Mouse (Mus musculus): ENCODE measurements around the gene Ahsa1.

- no peak for TF ChIP-seq CTCF (IDR thresholded peaks at IDR 0.05; ENCODE audit: borderline replicate concordance, control insufficient read depth, extremely low read depth, insufficient read depth, low read length, poor library complexity)
- no peak for TF ChIP-seq POLR2A (IDR thresholded peaks at IDR 0.05; ENCODE audit: control insufficient read depth, extremely low read depth, insufficient read depth, low read length, poor library complexity)
These were observed 46.9 kb upstream of the Ahsa1 start for GRCm38 (mm10) chr12:87219362-87219761.

Data from thymus, adult 2 months (tissue).